Comparison of ENCODE assay signal across 10 mouse cellular contexts in the genomic region with DNA sequence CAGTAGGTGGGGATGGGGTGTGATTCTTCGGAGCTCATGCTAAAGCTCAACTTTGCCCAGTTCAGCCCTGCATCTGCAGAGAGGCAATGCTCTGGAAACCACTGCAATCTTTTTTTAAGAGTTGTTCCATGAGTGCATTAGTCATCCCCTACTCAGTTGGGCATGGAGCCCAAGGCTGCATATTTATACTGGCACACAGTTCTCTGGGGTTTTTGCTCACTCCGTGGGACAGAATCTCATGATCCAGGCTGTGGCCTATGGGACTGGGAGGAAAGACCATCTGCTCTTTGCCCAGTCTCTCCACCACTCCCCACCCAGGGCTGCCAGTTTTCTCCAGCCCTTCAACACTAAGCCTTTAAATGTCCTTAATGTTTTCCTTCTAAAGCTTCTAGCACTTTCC. TPM values are rescaled to one million over a fixed set of nuclear protein-coding genes. Genes with fewer than 3 reads are reported as not detected.
DNase-seq lines count a peak whose midpoint lies in the region; ATAC-seq and TF ChIP-seq lines count a peak whose summit lies in the region.
"Had no signal": no experiment of that assay in that cellular context is flagged by ENCODE, and none has a peak within 500 bp of the region (broad histone marks: within the 10 kb centered on the region; RNA-seq: fewer than 3 reads in every experiment).

No protein-coding gene starts in this region.

- no peaks in the 10 kb centered on the region for H3K36me3 ChIP-seq in kidney, embryonic 14.5 days (ENCODE audit: control insufficient read depth, insufficient read depth, low read length)
- H3K36me3 ChIP-seq in heart, postnatal 0 days (replicated peaks; ENCODE audit: control insufficient read depth, insufficient read depth, low read length): no peaks in the 10 kb centered on the region
- no peaks in the 10 kb centered on the region for H3K36me3 ChIP-seq in midbrain, embryonic 15.5 days (replicated peaks)
- H3K36me3 ChIP-seq: neural tube, embryonic 12.5 days had no signal

- H3K4me2 ChIP-seq in kidney, embryonic 14.5 days (replicated peaks; ENCODE audit: low read depth, low read length): no peak overlapping the region
- H3K4me2 ChIP-seq in heart, postnatal 0 days (ENCODE audit: low read depth, low read length): no peak overlapping the region
- no peak overlapping the region for H3K4me2 ChIP-seq in midbrain, embryonic 15.5 days
- H3K4me2 ChIP-seq: neural tube, embryonic 12.5 days had no signal

- no peak overlapping the region for H3K9ac ChIP-seq in kidney, embryonic 14.5 days (ENCODE audit: low read depth, low read length)
- no peak overlapping the region for H3K9ac ChIP-seq in heart, postnatal 0 days (replicated peaks; ENCODE audit: low read depth, low read length)
- H3K9ac ChIP-seq in midbrain, embryonic 15.5 days: no peak overlapping the region
- H3K9ac ChIP-seq: neural tube, embryonic 12.5 days had no signal

- no peak overlapping the region for H3K27ac ChIP-seq in kidney, embryonic 14.5 days (ENCODE audit: low read depth, low read length)
- peak overlapping the region; percentile 62 for H3K27ac ChIP-seq in heart, postnatal 0 days (ENCODE audit: low read depth)
- no peak overlapping the region for H3K27ac ChIP-seq in midbrain, embryonic 15.5 days
- H3K27ac ChIP-seq: neural tube, embryonic 12.5 days had no signal

- WGBS in kidney, embryonic 14.5 days: 91% methylated on average over 2 of the region's 2 CpGs
- WGBS in heart, postnatal 0 days: 18% methylated on average over 2 of the region's 2 CpGs
- 79% methylated on average over 2 of the region's 2 CpGs for WGBS in midbrain, embryonic 15.5 days

- no peaks in the 10 kb centered on the region for H3K4me1 ChIP-seq in kidney, embryonic 14.5 days (ENCODE audit: control insufficient read depth, insufficient read depth, low read length)
- peaks cover 24% of the 10 kb centered on the region for H3K4me1 ChIP-seq in heart, postnatal 0 days (ENCODE audit: control insufficient read depth, insufficient read depth)
- no peaks in the 10 kb centered on the region for H3K4me1 ChIP-seq in midbrain, embryonic 15.5 days
- H3K4me1 ChIP-seq: neural tube, embryonic 12.5 days had no signal

- no peak for ATAC-seq in kidney, embryonic 14.5 days (ENCODE audit: low FRiP score, low TSS enrichment)
- ATAC-seq in heart, postnatal 0 days (ENCODE audit: insufficient read depth, low read depth): peak; percentile 78
- no peak for ATAC-seq in midbrain, embryonic 15.5 days (replicated peaks)

- no peaks in the 10 kb centered on the region for H3K9me3 ChIP-seq in kidney, embryonic 14.5 days (ENCODE audit: control insufficient read depth, low read length)
- H3K9me3 ChIP-seq in heart, postnatal 0 days (replicated peaks; ENCODE audit: control insufficient read depth, low read length): no peaks in the 10 kb centered on the region
- H3K9me3 ChIP-seq in midbrain, embryonic 15.5 days: no peaks in the 10 kb centered on the region
- H3K9me3 ChIP-seq: neural tube, embryonic 12.5 days had no signal

- no peak overlapping the region for H3K4me3 ChIP-seq in kidney, embryonic 14.5 days (ENCODE audit: low read length)
- H3K4me3 ChIP-seq in heart, postnatal 0 days (ENCODE audit: low read depth, low read length): no peak overlapping the region
- no peak overlapping the region for H3K4me3 ChIP-seq in midbrain, embryonic 15.5 days
- H3K4me3 ChIP-seq: neural tube, embryonic 12.5 days had no signal

- DNase-seq in kidney, postnatal 14 days: peak; percentile 24
- DNase-seq in adrenal gland, postnatal 25 days: peak; percentile 76
- peak; percentile 80 for DNase-seq in heart, postnatal 0 days (ENCODE audit: low spot score)
- peak; percentile 56 to 58 for DNase-seq in lung, postnatal 4 days
- no peak for DNase-seq in cerebellum, postnatal 10 days
- DNase-seq in cerebellum, postnatal 14 days: no peak

- no peaks in the 10 kb centered on the region for H3K27me3 ChIP-seq in kidney, embryonic 14.5 days (ENCODE audit: control insufficient read depth, insufficient read depth, low read length)
- H3K27me3 ChIP-seq in heart, postnatal 0 days (ENCODE audit: control insufficient read depth, insufficient read depth, low read length): no peaks in the 10 kb centered on the region
- H3K27me3 ChIP-seq in midbrain, embryonic 15.5 days (replicated peaks): no peaks in the 10 kb centered on the region
- H3K27me3 ChIP-seq: CH12.LX; neural tube, embryonic 12.5 days had no signal

- TF ChIP-seq EP300 in heart, postnatal 0 days (IDR thresholded peaks at IDR 0.05; ENCODE audit: low read depth): 0 out of 2 replicates have a peak, but pooled peaks have one; percentile 14

- no peak for TF ChIP-seq CTCF in heart, postnatal 0 days (IDR thresholded peaks at IDR 0.05; ENCODE audit: low read depth)

RNA-seq across cellular contexts. Expression of a gene that starts 40.0 kb away (rescaled TPM):
- 2.0 and 3.2 TPM in 2 replicates for polyA plus RNA-seq in kidney, embryonic 14.5 days (2014; fragmentation: Nextera tagmentation; extraction: Ambion mirVana)
- 1.7 and 2.6 TPM in 2 replicates for total RNA-seq in adrenal gland, postnatal 25 days (2021)
- 510 and 558 TPM in 2 replicates for total RNA-seq in heart, postnatal 0 days (2014; rRNA removed; ENCODE audit: low replicate concordance)
- 41.0 and 42.6 TPM in 2 replicates for polyA plus RNA-seq in heart, postnatal 0 days (2015; fragmentation: Nextera tagmentation; extraction: Ambion mirVana)
- polyA plus RNA-seq in midbrain, embryonic 15.5 days (2015; fragmentation: Nextera tagmentation; extraction: Ambion mirVana): 0.74 and 0.98 TPM in 2 replicates

RNA-seq across cellular contexts. Expression of a gene that starts 59.1 kb away (rescaled TPM):
- not detected in 2 replicates for polyA plus RNA-seq in kidney, embryonic 14.5 days (2014; fragmentation: Nextera tagmentation; extraction: Ambion mirVana)
- not detected in 2 replicates for total RNA-seq in adrenal gland, postnatal 25 days (2021)
- not detected in 2 replicates for total RNA-seq in heart, postnatal 0 days (2014; rRNA removed; ENCODE audit: low replicate concordance)
- not detected in 2 replicates for polyA plus RNA-seq in heart, postnatal 0 days (2015; fragmentation: Nextera tagmentation; extraction: Ambion mirVana)
- 0.72 and 0.85 TPM in 2 replicates for polyA plus RNA-seq in midbrain, embryonic 15.5 days (2015; fragmentation: Nextera tagmentation; extraction: Ambion mirVana)
- total RNA-seq: CH12.LX had no signal

Comparison
In these comparisons a context has a peak if more than half of its experiments do, and no peak if none do; other contexts are left out.
1. DNase-seq: peak in kidney, postnatal 14 days (single experiment), adrenal gland, postnatal 25 days (single experiment), heart, postnatal 0 days (single experiment) and lung, postnatal 4 days (2 of 2); none in cerebellum, postnatal 10 days (0 of 2) and cerebellum, postnatal 14 days (0 of 2).